Mouse (Mus musculus) stomach, postnatal 0 days (tissue): ENCODE results near the gene Gna12. TPM values are rescaled to one million over a fixed set of nuclear protein-coding genes. Genes with fewer than 3 reads are reported as not detected.

Source experiments
- ATAC-seq: fragments of 200-750 bp; cut with Nextera tagmentation; 2 replicates; pipeline ENCODE4 v1.8.0; 2017; ENCODE audit not compliant: low FRiP score, low TSS enrichment
- DNase-seq: peaks from one replicate; pipeline ENCODE4 v3.0.0-alpha.2; 2016; ENCODE audit warnings: low spot score
- H3K27ac ChIP-seq: fragments of 300-500 bp; sonication (generic); replicated peaks from 2 replicates; pipeline ENCODE4 v1.5.1; 2014; ENCODE audit warnings: mild to moderate bottlenecking, control low read depth
- H3K27me3 ChIP-seq: fragments of 300-500 bp; sonication (generic); 2 replicates; pipeline ENCODE4 v1.6.1; 2014; ENCODE audit warnings: low read length; ENCODE audit not compliant: control insufficient read depth, insufficient read depth
- H3K36me3 ChIP-seq: fragments of 300-500 bp; sonication (generic); 2 replicates; pipeline ENCODE4 v1.6.1; 2014; ENCODE audit warnings: low read length, mixed read lengths; ENCODE audit not compliant: control insufficient read depth, insufficient read depth
- H3K4me1 ChIP-seq: fragments of 300-500 bp; sonication (generic); replicated peaks from 2 replicates; pipeline ENCODE4 v1.6.1; 2014; ENCODE audit warnings: antibody characterized with exemption; ENCODE audit not compliant: control insufficient read depth, insufficient read depth
- H3K4me2 ChIP-seq: fragments of 300-500 bp; sonication (generic); replicated peaks from 2 replicates; pipeline ENCODE4 v1.6.1; 2014; ENCODE audit warnings: low read depth, mild to moderate bottlenecking, control low read depth, moderate library complexity
- H3K4me3 ChIP-seq: fragments of 300-500 bp; sonication (generic); 2 replicates; pipeline ENCODE4 v1.5.1; 2014; ENCODE audit warnings: low read depth, low read length, control low read depth
- H3K9ac ChIP-seq: fragments of 300-500 bp; sonication (generic); 2 replicates; pipeline ENCODE4 v1.6.1; 2014; ENCODE audit warnings: mild to moderate bottlenecking, low read length, control low read depth, mixed read lengths
- H3K9me3 ChIP-seq: fragments of 300-500 bp; sonication (generic); 2 replicates; pipeline ENCODE4 v1.6.1; 2016; ENCODE audit warnings: low read length; ENCODE audit not compliant: control insufficient read depth
- CTCF ChIP-seq: IDR thresholded peaks from 2 replicates; pipeline ENCODE4 v1.5.1; 2016; ENCODE audit warnings: antibody characterized with exemption, low read depth, mild to moderate bottlenecking, moderate library complexity
- EP300 ChIP-seq: optimal IDR thresholded peaks from 2 replicates; pipeline ENCODE3; 2016; ENCODE audit warnings: antibody characterized with exemption
- WGBS: fragments of 180-500 bp; shearing (Covaris S2); extraction: QIAGEN DNeasy Blood & Tissue Kit; methylation state at CpG from one replicate; pipeline ENCODE4 v1.1.7; 2014; 5-methylcytosine and 5-hydroxymethylcytosine counted together
- polyA plus RNA-seq: library from polyadenylated mRNA; unstranded; fragments of >200 nt; fragmentation: Nextera tagmentation; extraction: Ambion mirVana; gene quantifications from 2 replicates; pipeline ENCODE4 v1.2.1, GENCODE M21; 2015

Gene Gna12
- 19.6 and 24.8 TPM in 2 replicates for polyA plus RNA-seq

DNA sequence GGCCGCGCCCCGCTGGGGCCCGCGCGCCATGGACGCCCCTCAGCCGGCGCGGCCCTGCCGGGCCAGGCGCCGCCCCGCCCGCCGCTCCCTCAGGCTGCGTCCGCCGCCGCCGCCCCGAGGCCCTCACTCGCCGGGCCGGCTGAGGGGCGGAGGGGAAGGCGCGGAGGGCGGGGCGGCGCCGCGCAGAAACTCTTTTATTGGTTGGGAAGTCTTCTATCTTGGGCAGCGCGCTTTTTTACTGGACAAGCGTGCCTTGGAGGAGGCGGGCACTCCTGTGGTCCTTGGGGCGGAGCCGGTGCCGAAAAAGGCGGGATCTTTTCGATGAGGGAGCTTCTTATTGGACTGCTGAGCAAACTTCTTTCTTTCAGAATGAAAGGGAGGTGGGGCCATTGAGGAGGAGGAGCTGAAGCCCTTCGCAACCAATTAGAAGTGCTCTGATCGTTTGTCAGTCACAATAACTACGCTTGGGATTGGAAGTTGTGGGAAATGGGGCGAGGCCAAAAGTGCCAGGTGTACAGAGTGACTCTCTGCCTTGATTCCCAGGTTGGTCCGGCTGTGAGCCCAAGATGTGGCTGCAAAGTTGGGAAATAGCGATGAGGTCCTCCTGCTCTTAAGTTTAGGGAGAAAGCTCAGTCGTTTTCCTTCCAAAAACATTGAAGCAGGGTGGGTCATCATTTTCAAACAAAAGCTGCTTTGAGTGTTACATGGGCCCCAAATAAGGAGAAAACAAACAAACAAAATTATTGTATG lies at the start of gene Gna12:
Gene Gna12, minus strand, starts transcription at position 118 of the 750 bp plus-strand sequence.
- 0% methylated on average over 37 of the region's 49 CpGs for WGBS
- peak within 1 kb of the TSS; percentile 95 for H3K4me2 ChIP-seq

DNA sequence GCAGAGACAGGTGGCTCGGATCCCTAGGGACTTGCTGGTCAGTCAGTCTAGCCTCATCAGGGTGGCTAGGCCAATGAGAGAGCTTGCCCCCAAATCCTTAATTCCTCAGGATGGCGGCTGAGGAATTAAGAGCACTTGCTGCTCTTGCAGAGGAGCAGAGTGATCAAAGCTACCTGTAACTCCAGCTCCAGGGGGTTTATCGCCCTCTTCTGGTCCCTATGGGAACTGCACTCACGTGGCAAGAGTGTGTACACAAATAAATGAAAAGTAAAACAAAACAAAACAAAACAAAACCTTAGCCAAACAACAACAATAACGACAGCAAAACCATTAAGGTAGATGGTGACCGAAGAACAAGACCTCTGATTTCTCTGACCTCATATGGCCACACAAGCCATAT lies 48.4 kb upstream of the Gna12 start:
- WGBS = 64% methylated on average over 6 of the region's 6 CpGs
- Histone ChIP-seq H3K4me1 (no peaks in the 10 kb centered on the region), H3K27me3 (no peaks in the 10 kb centered on the region), H3K9ac (no peak overlapping the region), H3K4me3 (no peak overlapping the region), H3K4me2 (no peak overlapping the region), H3K9me3 (no peaks in the 10 kb centered on the region), H3K27ac (no peak overlapping the region), H3K36me3 (no peaks in the 10 kb centered on the region)
- TF ChIP-seq EP300 = no peak
- TF ChIP-seq CTCF = peak; percentile 53
- DNase-seq (no peak), ATAC-seq (no peak)

More for the DNA sequence above, at the start of gene Gna12:
- Histone ChIP-seq H3K36me3 (no peaks in the 10 kb centered on the region), H3K4me1 (no peaks in the 10 kb centered on the region), H3K27ac (peak within 1 kb of the TSS; percentile 89), H3K9me3 (no peaks in the 10 kb centered on the region), H3K4me3 (peak within 1 kb of the TSS; percentile 73), H3K9ac (peak within 1 kb of the TSS; percentile 82), H3K27me3 (no peaks in the 10 kb centered on the region)
- peak; percentile 99 for DNase-seq
- peak; percentile 97 for ATAC-seq
- TF ChIP-seq CTCF = no peak
- TF ChIP-seq EP300 = no peak

DNA sequence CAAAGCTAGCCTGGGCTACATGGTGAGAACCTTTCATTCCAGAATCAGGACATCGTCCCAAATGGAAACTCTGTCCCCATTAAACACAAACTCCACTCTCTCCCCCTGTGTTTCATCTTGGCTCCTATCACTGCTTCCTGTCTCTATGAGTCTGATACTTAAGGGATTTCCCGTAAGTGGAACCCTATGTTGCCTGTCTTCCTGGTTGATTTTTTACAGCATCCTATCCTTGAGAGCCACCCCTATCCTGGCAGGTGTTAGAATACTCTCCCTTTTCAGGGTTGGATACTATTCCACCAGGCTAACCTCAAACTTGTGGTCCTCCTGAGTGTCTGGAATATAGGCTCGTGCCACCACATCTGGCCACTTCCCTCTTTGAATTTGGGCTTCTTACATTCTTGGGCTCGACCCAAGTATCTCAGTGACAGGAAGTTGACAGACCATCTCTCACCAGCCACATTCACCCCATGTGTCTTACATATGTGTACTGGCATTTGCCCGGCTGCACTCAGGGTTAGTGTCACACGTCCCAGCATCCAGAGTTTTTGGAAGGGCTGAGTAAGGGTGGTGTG lies 43.6 kb upstream of the Gna12 start:
- WGBS = 62% methylated on average over 6 of the region's 6 CpGs
- no peaks in the 10 kb centered on the region for H3K9me3 ChIP-seq
- H3K36me3 ChIP-seq = no peaks in the 10 kb centered on the region
- no peak for TF ChIP-seq CTCF
- no peak for TF ChIP-seq EP300
- ATAC-seq = no peak
- no peak overlapping the region for H3K4me3 ChIP-seq
- H3K27me3 ChIP-seq = no peaks in the 10 kb centered on the region
- DNase-seq = no peak
- H3K4me2 ChIP-seq = no peak overlapping the region; the same call in 1 of the 2 replicates
- H3K27ac ChIP-seq = no peak overlapping the region
- H3K4me1 ChIP-seq = 0 out of 2 replicates have a peak, but pooled peaks cover 2% of the 10 kb centered on the region
- no peak overlapping the region for H3K9ac ChIP-seq

DNA sequence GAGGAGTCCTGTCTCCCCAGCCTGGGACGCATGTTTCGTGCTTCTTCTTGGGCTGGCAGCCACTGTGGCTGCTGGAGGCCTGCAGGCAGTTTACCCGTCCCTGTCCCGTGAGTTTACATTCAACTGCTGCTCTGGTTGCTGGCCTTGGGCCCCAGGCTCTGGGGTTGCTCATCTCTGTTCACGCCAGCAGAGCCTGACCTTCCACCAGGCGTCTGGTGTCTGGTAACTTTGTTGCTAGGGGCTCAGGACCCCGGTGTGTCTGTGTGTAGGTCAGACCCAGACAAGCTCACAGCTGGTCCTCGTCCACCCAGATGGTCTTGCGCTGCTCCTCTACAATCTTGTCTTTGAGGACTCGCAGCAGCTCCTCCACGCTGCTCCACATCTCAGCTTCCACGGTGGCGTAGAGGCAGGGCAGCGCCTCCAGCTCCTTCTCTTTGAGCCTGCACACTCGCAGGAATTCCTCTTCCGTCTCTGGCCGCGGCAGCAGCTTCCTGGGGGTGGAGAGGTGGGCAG lies 42.9 kb upstream of the Gna12 start:
- H3K4me2 ChIP-seq = peak overlapping the region; percentile 36
- H3K4me3 ChIP-seq = no peak overlapping the region
- no peaks in the 10 kb centered on the region for H3K36me3 ChIP-seq
- no peak for TF ChIP-seq EP300
- no peak for TF ChIP-seq CTCF
- ATAC-seq (peak; percentile 53; the same call in 1 of the 2 replicates), DNase-seq (peak; percentile 23)
- H3K27me3 ChIP-seq = no peaks in the 10 kb centered on the region
- H3K4me1 ChIP-seq = 0 out of 2 replicates have a peak, but pooled peaks cover 2% of the 10 kb centered on the region
- H3K9ac ChIP-seq = no peak overlapping the region; the same call in 1 of the 2 replicates
- peak overlapping the region; percentile 40; the same call in 1 of the 2 replicates for H3K27ac ChIP-seq
- no peaks in the 10 kb centered on the region for H3K9me3 ChIP-seq
- 13% methylated on average over 18 of the region's 18 CpGs for WGBS

- no peak for TF ChIP-seq EP300
- no peak overlapping the region; the same call in 1 of the 2 replicates for H3K27ac ChIP-seq
- no peaks in the 10 kb centered on the region for H3K36me3 ChIP-seq
- H3K4me1 ChIP-seq = 0 out of 2 replicates have a peak, but pooled peaks cover 2% of the 10 kb centered on the region
- peak overlapping the region; percentile 36; the same call in 1 of the 2 replicates for H3K4me2 ChIP-seq
- ATAC-seq (no peak), DNase-seq (no peak)
- H3K9ac ChIP-seq = no peak overlapping the region
- no peak overlapping the region for H3K4me3 ChIP-seq
- no peaks in the 10 kb centered on the region for H3K9me3 ChIP-seq
- no peaks in the 10 kb centered on the region for H3K27me3 ChIP-seq
- 25% methylated on average over 11 of the region's 11 CpGs for WGBS
Measured at GRCm38 (mm10) chr5:140872532-140873038, 42.4 kb upstream of the Gna12 start.
